Mouse (Mus musculus): Measurements from ENCODE around the gene Tmx1.

The Tmx1 gene

DNA sequence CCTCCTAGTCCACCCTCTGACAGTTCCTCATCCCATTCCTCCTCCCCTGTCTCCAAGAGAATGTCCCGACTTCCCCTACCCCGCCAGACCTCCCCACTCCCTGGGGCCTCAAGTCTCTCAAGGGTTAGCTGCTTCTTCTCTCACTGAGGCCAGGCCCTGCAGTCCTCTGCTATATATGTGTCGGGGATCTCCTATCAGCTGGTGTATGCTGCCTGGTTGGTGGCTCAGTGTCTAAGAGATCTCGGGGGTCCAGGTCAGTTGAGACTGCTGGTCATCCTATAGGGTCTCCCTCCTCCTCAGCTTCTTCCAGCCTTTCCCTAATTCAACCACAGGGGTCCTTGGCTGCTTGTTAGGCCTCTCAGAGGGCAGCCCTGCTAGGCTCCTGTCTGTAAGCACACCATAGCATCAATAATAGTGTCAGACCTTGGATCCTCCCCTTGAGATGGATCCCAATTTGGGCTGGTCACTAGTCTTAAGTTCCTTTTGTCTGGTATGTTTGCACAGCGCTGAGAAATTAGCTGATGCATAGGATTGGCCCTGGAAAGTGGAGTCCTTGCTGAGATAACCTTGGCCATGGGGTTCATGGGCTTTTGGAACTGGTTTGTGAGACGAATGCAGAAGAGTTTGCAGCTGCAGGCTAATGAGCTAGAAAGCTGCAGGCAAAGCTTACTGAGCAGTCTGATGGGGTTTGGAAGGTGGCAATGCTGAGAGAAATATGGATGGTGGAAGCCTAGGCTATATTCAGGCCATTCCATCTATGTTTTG is 34.0 kb downstream of the Tmx1 start:
- DNase-seq, result no peak

DNA sequence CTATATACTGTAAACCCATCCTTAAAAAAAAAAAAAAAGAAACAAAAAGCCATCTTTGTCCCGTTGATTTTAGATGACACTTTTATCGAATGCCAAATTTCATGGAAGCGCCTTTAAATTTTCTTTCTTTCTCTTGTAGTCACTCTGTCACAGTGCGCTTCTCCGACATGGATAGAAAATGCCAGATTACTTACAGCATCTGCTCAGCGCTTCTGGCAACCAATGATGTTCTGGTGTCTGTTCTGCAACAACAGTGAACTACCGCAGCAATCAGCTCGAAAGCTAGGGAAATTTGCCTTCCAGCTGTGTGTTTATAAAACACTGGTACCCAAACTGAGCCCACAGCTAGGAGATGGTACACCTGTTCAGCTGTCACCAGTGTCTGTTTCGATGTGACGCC is 39.5 kb downstream of the Tmx1 start:
- no peak for DNase-seq

DNA sequence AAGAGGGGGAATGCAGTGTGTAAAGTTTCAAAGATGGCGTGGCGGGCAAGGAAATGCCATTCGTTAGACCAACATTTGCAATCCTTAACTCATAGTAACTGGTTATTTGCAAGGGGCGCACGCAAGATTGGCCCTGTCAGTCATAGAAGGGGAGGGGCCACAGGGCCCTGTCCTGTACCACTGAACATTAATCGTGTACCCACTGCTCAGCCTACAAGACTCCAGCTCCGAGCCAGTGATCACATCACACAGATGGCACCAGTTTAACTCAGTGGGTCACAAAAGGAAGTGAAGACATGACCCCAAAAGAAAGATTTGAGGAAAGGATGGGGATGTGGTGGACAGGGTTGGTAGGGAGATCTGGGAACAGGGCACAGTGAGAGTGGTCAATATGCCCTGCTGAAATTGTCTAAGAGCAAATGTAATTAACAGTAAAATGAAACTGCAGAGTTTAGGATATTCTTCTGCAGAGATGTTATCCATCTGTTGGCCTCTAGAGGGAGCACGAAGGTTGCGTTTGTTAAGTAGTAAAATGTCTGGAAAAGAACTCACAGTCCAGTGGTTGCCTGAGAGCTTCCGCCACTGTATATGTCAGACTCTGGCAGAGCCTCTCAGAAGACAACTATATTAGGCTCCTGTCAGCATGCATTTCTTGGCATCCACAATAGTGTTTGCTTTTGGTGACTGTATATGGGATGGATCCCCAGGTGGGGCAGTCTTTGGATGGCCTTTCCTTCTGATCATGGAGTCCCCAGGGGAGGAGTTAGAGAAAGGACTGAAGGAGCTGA is 41.8 kb downstream of the Tmx1 start:
- DNase-seq, result peak; percentile 86

GRCm38 (mm10) chr12:70495282-70495922 is 42.5 kb downstream of the Tmx1 start:
- DNase-seq, result peak; percentile 37

GRCm38 (mm10) chr12:70498091-70498490 is 45.2 kb downstream of the Tmx1 start:
- DNase-seq, result no peak

- DNase-seq, result no peak
These were observed 53.1 kb downstream of the Tmx1 start for GRCm38 (mm10) chr12:70505971-70506370.

DNA sequence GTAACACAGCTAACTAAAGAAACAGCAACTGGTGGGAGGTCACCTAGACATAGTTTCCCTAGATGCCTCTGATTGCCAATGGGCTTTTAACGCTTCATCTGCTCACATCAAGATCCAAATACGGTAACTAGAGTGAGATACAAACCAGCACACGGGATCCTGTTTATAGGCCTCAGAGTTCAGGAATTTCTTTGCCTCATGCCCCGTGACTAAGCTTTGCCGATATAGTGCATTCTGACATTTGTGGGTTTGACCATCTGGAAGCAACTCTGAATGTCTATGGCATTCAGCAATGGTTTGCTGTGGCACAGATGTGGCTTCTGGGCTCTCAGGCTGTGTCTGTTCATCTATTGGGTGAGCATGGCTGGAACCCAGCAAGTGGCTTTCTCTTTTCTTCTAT is 59.1 kb downstream of the Tmx1 start:
- DNase-seq, result no peak

GRCm38 (mm10) chr12:70512431-70512830 is 59.5 kb downstream of the Tmx1 start:
- no peak for DNase-seq
